Mouse (Mus musculus) stomach, postnatal 0 days (tissue): ENCODE measurements at regions not wholly inside any gene's neighbourhood (a gene's known extent, or its start where the extent isn't known, plus 50 kb on each side); places are given as distances from the start of the nearest gene placed in this dataset.

Experiments used
- CTCF ChIP-seq: IDR thresholded peaks from 2 replicates; pipeline ENCODE4 v1.5.1; 2016; ENCODE audit warnings: antibody characterized with exemption, low read depth, mild to moderate bottlenecking, moderate library complexity
- EP300 ChIP-seq: optimal IDR thresholded peaks from 2 replicates; pipeline ENCODE3; 2016; ENCODE audit warnings: antibody characterized with exemption

GRCm38 (mm10) chr17:64914302-64914701 lies 78.4 kb upstream of the 4930583I09Rik start:
- TF ChIP-seq EP300 (no peak), CTCF (no peak)
